Mouse (Mus musculus) ES-E14 (cell line): ENCODE data around the gene Gm9639.

Experiments used
- CHD2 ChIP-seq: IDR thresholded peaks from 2 replicates; pipeline ENCODE4 v1.6.1; 2014; ENCODE audit warnings: mild to moderate bottlenecking, low read depth, low read length, inconsistent platforms
- HCFC1 ChIP-seq: IDR thresholded peaks from 2 replicates; pipeline ENCODE4 v1.6.1; 2012; ENCODE audit warnings: low read length, inconsistent platforms, borderline replicate concordance; ENCODE audit not compliant: insufficient read depth
- MAFK ChIP-seq: IDR thresholded peaks from 2 replicates; pipeline ENCODE4 v1.6.1; 2014; ENCODE audit warnings: mild to moderate bottlenecking, low read depth, low read length, inconsistent platforms; ENCODE audit not compliant: insufficient read depth
- ZC3H11A ChIP-seq: IDR thresholded peaks from 2 replicates; pipeline ENCODE4 v1.6.1; 2012; ENCODE audit warnings: low read depth, mild to moderate bottlenecking, inconsistent platforms, low read length, borderline replicate concordance

DNA sequence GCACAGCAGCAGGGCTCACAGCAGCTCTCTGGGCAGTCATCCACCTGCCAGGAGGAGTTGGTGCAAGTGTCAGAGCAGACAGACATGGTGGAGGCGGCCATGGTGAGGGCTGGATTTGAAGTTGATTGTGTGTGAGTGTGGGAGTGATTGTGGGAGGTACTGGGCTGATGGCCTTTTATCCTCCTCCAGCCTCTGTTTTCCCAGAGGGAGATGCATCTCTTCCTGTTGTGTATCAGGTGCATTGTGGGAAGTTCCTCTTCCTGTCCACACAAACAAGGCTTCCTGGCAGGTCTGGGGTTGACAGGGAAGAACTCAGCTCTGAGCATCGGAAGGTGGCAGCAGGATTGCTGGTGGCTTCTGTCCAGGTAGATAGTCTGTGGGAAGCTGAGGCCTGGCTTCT, at the start of gene Gm9639:
- TF ChIP-seq MAFK, result no peak
- TF ChIP-seq CHD2, result no peak
- TF ChIP-seq ZC3H11A, result no peak
- TF ChIP-seq HCFC1, result no peak
